Mouse (Mus musculus) heart, adult 11 months (tissue): ENCODE measurements around the gene Cdh3.
A peak's percentile ranks its signal among the peaks of the same experiment; 100 is the strongest.

Source experiments
- DNase-seq: peaks from one replicate; pipeline ENCODE4 v3.0.0; 2022

Cdh3 gene

GRCm38 (mm10) chr8:106510365-106510975 is at the start of gene Cdh3:
TSS of gene Cdh3 (plus strand) at chr8:106510891.
- DNase-seq, result peak; percentile 89

- DNase-seq, result peak; percentile 45
Observed at GRCm38 (mm10) chr8:106462131-106462530, 48.6 kb upstream of the Cdh3 start.

- peak; percentile 59 for DNase-seq
Observed at GRCm38 (mm10) chr8:106463795-106464194, 46.9 kb upstream of the Cdh3 start.

GRCm38 (mm10) chr8:106469485-106469884 is 41.2 kb upstream of the Cdh3 start:
- peak; percentile 71 for DNase-seq

GRCm38 (mm10) chr8:106474001-106474400 is 36.7 kb upstream of the Cdh3 start:
- peak; percentile 77 for DNase-seq

- DNase-seq, result peak; percentile 94
Observed at GRCm38 (mm10) chr8:106500018-106500685, 10.5 kb upstream of the Cdh3 start, which contains the start of gene 6030452D12Rik. TSS of gene 6030452D12Rik (plus strand) at chr8:106500522.

GRCm38 (mm10) chr8:106504241-106504640 is 6.5 kb upstream of the Cdh3 start:
- peak; percentile 97 for DNase-seq

GRCm38 (mm10) chr8:106505328-106505965 is 5.2 kb upstream of the Cdh3 start:
- peak; percentile 81 for DNase-seq

- peak; percentile 45 for DNase-seq
Observed at GRCm38 (mm10) chr8:106506106-106506505, 4.6 kb upstream of the Cdh3 start.

GRCm38 (mm10) chr8:106507761-106508331 is 2.8 kb upstream of the Cdh3 start:
- peak; percentile 91 for DNase-seq

- DNase-seq, result peak; percentile 55
Observed at GRCm38 (mm10) chr8:106508456-106508855, 2.2 kb upstream of the Cdh3 start.

GRCm38 (mm10) chr8:106509079-106509780 is 1.5 kb upstream of the Cdh3 start:
- peak; percentile 70 for DNase-seq

GRCm38 (mm10) chr8:106511065-106511501 is 392 bp downstream of the Cdh3 start:
- peak; percentile 90 for DNase-seq

- peak; percentile 86 for DNase-seq
Observed at GRCm38 (mm10) chr8:106511531-106512041, 895 bp downstream of the Cdh3 start.

GRCm38 (mm10) chr8:106512475-106513150 is 1.9 kb downstream of the Cdh3 start:
- peak; percentile 86 for DNase-seq

- peak; percentile 55 for DNase-seq
Observed at GRCm38 (mm10) chr8:106515946-106516479, 5.3 kb downstream of the Cdh3 start.

GRCm38 (mm10) chr8:106516581-106516980 is 5.9 kb downstream of the Cdh3 start:
- peak; percentile 87 for DNase-seq

- no peak for DNase-seq
Observed at GRCm38 (mm10) chr8:106518763-106519162, 8.1 kb downstream of the Cdh3 start.

- no peak for DNase-seq
Observed at GRCm38 (mm10) chr8:106520578-106520977, 9.9 kb downstream of the Cdh3 start.

GRCm38 (mm10) chr8:106521845-106522244 is 11.2 kb downstream of the Cdh3 start:
- DNase-seq, result no peak

- no peak for DNase-seq
Observed at GRCm38 (mm10) chr8:106526725-106527124, 16.0 kb downstream of the Cdh3 start.
